Mouse (Mus musculus) induced T-regulatory cell, adult 2 months (primary cell): ENCODE results near the gene Pole.

Source experiments
- DNase-seq: peaks from one replicate; pipeline ENCODE4 v3.0.0-alpha.2; 2012; ENCODE audit warnings: low read depth

Pole gene

DNA sequence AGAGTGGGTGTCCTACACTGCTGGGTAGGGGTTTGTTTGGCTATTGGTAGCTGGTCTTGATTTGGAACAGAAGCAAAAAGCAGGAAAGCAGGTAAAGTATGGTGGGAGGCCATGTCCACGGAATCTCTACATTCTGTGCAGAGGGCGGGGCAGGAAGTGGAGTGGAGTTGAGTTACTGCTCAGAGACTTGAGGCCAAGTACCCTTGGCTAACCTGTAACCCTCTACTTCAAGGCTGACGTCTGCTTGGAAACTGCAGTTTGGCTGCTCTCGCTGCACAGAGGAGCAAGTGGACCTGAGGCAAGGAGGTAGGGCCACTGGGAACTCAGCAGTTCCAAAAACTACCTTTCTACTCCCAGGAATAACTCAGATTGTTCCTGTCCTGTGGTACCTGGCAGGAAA is 58.4 kb downstream of the Pole start, which contains the start of gene Lrcol1:
TSS of gene Lrcol1 (plus strand) at position 207 of the 400 bp plus-strand sequence.
- no peak for DNase-seq

- no peak for DNase-seq
Observed at GRCm38 (mm10) chr5:110345553-110345952, 59.4 kb downstream of the Pole start.

DNA sequence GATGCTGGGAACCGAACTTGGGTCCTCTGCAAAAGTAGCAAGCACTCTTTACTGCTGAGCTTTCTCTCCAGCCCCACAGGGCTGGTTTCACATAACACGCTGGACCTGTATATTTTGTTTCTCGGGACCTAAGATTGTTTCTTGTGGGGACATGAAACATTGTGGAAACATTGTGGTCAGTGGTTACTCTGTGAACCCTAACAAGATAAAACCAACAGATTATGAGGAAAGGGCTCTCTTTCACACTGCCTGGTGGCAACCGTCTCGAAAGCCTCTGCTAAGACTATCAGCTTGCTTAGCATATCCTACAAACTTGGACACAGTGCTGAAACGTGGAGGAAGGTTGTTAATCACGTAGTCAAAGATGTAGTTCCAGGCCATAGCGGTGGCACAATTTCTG is 60.9 kb downstream of the Pole start:
- no peak for DNase-seq

DNA sequence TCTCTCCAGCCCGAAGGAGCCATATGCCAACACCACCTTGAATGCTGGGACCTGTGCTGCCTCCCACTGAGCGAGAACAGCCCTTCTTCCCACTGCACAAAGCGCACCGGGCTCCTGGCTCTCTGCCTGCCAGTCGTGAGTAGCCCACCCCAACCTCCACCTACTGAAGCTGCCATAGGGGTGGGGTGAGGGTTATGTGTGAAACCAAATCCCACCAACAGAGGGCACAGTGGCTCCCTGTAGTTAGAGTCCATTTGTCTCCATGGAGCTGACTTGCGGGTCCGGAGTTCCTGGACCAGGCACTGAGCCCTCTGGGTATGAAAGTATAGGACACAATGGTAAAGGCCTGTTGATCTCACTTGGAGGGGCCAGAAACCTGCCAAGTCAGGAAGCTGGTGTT is 68.6 kb downstream of the Pole start:
- peak; percentile 52 for DNase-seq

DNA sequence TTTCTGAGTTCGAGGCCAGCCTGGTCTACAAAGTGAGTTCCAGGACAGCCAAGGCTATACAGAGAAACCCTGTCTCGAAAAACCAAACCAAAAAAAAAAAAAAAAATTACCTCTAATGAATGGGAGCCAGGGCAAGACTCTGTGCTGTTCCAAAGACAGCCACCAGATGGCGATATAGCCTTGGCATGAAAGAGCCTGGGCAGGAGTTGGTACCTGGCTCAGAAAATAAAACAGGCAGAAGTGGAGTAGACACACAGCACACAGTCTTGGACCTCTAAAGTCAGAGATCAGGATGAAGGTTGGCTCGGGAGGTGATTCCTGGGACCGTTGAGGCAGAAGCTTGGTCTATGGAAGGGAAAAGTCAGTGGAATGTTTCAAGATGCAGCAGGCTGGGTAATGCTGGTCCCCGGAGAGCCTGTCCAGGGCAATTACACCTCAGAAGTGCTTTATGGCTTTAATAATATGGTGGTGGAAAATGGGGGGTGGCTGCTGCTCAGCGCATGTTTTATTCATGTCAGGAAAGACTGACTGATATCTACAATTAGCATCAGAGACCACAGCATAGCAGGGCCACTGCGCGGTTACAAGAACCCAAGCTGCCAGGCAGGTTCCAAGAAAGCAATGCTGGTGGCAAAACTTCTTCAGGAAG is 71.5 kb downstream of the Pole start:
- peak; percentile 91 for DNase-seq

GRCm38 (mm10) chr5:110361465-110361864 is 75.4 kb downstream of the Pole start:
- no peak for DNase-seq

- DNase-seq, result no peak
Observed at GRCm38 (mm10) chr5:110362813-110363178, 76.7 kb downstream of the Pole start.

DNA sequence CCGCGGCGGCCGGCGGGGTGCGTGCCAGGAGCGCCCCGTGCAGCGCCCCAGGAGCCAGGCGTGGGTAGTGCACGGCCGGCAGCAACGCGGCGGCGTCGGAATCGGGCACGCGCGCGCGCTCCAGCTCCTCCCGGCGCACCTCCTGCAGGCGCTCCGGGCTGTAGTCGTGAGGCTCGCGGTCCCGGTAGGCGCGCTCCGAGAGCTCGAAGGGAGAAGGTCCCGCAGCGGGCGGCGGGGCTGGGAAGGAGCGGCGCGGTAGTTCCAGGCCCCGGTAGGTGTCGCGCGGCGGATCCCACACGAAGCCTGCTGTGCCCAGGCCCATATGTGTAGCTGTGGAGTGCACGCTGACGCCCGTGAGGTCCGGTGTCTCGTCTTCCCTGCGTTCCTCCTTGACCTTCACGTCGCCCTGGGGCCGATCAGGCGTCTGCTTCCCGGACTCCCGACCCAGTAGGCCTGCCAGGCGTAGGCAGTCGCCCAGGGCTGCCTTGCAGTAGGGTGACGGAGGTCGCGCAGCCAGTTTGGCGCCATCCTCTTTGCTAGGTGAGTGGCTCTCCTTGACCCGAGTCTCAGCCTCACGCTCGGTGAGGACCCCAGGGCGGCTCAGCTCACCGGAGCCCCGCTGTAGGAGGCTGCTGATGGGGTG is 77.2 kb downstream of the Pole start:
- DNase-seq, result peak; percentile 75

GRCm38 (mm10) chr5:110363822-110364545 is 77.9 kb downstream of the Pole start:
- DNase-seq, result no peak

- peak; percentile 72 for DNase-seq
Observed at GRCm38 (mm10) chr5:110376802-110377433, 90.8 kb downstream of the Pole start.

GRCm38 (mm10) chr5:110378181-110378583 is 92.1 kb downstream of the Pole start:
- no peak for DNase-seq

DNA sequence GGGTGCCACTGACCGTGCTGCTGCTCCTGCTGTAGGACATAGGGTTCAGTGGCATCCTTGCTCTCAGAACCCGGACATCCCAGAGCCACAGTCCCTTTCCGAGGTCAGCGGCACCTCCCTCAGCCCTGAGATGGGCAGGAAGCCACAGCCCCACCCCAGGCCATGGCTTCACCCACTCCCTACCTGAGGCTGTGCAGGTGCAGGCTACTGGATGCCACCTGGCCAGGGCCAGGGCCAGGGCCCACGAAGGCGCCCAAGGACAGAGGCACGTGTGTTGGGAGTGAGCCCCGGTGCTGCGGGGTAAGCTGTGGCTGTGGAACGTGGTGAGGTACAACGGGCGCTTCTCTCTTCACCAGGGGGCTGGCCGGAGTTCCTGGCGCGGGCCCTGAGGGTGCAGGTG is 93.0 kb downstream of the Pole start:
- DNase-seq, result no peak

GRCm38 (mm10) chr5:110379823-110380222 is 93.7 kb downstream of the Pole start:
- DNase-seq, result no peak

DNA sequence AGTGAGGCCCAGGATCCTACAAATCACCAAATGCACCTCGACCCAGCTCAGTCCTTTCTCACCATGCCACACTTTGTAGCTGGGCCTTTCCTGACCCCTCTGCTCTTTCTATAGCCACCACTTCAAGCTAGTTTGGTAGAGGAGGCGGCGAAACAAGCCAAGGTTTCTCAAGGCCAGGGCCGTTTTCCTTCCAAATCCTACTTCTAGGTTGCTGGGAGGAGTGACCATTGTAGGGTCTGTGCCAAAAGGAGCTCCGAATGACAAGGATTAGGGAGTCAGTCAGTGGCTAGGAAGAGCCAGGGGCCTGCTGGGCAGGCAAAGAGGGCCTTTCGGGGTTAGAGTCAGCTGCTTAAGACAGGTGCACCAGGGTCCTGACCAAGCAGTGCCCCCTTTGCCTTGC is 98.4 kb downstream of the Pole start:
- no peak for DNase-seq

- no peak for DNase-seq
Observed at GRCm38 (mm10) chr5:110385263-110385662, 99.2 kb downstream of the Pole start.

GRCm38 (mm10) chr5:110386371-110387330 is 100.5 kb downstream of the Pole start:
- peak; percentile 45 for DNase-seq
